Mouse (Mus musculus) megakaryocyte, embryonic 14.5 days (primary cell): Measurements from ENCODE around the gene Vps45.

ENCODE experiments used
- FLI1 ChIP-seq: IDR thresholded peaks from 2 replicates; pipeline ENCODE4 v1.6.1; 2012; ENCODE audit warnings: low read length, inconsistent platforms, mixed read lengths
- GATA1 ChIP-seq: IDR thresholded peaks from 3 replicates; pipeline ENCODE4 v1.6.1; 2012; ENCODE audit warnings: mixed read lengths, low read length, inconsistent platforms, borderline replicate concordance

- TF ChIP-seq GATA1 (no peak), FLI1 (no peak)
Observed at GRCm38 (mm10) chr3:96072921-96073486, 14.7 kb upstream of the Vps45 start.
